Mouse (Mus musculus) forebrain, embryonic 11.5 days (tissue): Measurements from ENCODE around the gene Bcar3. TPM values are rescaled to one million over a fixed set of nuclear protein-coding genes. Genes with fewer than 3 reads are reported as not detected.

ENCODE experiments used
- ATAC-seq: fragments of 200-750 bp; cut with Nextera tagmentation; replicated peaks from 2 replicates; pipeline ENCODE4 v1.8.0; 2017; ENCODE audit warnings: moderate TSS enrichment; ENCODE audit not compliant: low FRiP score
- DNase-seq: peaks from one replicate; pipeline ENCODE4 v3.0.0-alpha.2; 2017; ENCODE audit warnings: low spot score
- H3K27ac ChIP-seq: fragments of 300-500 bp; sonication (generic); 2 replicates; pipeline ENCODE4 v1.5.1; 2014; ENCODE audit warnings: low read depth, low read length
- H3K27me3 ChIP-seq: fragments of 300-500 bp; sonication (generic); 2 replicates; pipeline ENCODE4 v1.6.1; 2014; ENCODE audit warnings: mild to moderate bottlenecking, low read length, mixed read lengths; ENCODE audit not compliant: control insufficient read depth, insufficient read depth
- H3K36me3 ChIP-seq: fragments of 300-500 bp; sonication (generic); 2 replicates; pipeline ENCODE4 v1.6.1; 2014; ENCODE audit warnings: mild to moderate bottlenecking, low read length, moderate library complexity, mixed read lengths; ENCODE audit not compliant: control insufficient read depth, insufficient read depth
- H3K4me1 ChIP-seq: fragments of 300-500 bp; sonication (generic); replicated peaks from 2 replicates; pipeline ENCODE4 v1.6.1; 2014; ENCODE audit warnings: low read length, mixed read lengths; ENCODE audit not compliant: control insufficient read depth, insufficient read depth
- H3K4me2 ChIP-seq: fragments of 300-500 bp; sonication (generic); 2 replicates; pipeline ENCODE4 v1.6.1; 2014; ENCODE audit warnings: low read depth, mild to moderate bottlenecking, low read length, moderate library complexity, mixed read lengths; ENCODE audit not compliant: severe bottlenecking
- H3K4me3 ChIP-seq: fragments of 300-500 bp; sonication (generic); 2 replicates; pipeline ENCODE4 v1.5.1; 2014; ENCODE audit warnings: low read depth, low read length
- H3K9ac ChIP-seq: fragments of 300-500 bp; sonication (generic); 2 replicates; pipeline ENCODE4 v1.6.1; 2014; ENCODE audit warnings: low read length
- H3K9me3 ChIP-seq: fragments of 300-500 bp; sonication (generic); 2 replicates; pipeline ENCODE4 v1.6.1; 2016; ENCODE audit warnings: low read length, mixed read lengths; ENCODE audit not compliant: control insufficient read depth
- WGBS: fragments of 180-500 bp; shearing (Covaris S2); extraction: QIAGEN DNeasy Blood & Tissue Kit; methylation state at CpG from one replicate; pipeline ENCODE4 v1.1.7; 2014; 5-methylcytosine and 5-hydroxymethylcytosine counted together
- polyA plus RNA-seq: library from polyadenylated mRNA; unstranded; fragments of >200 nt; fragmentation: Nextera tagmentation; extraction: Ambion mirVana; gene quantifications from 2 replicates; pipeline ENCODE4 v1.2.1, GENCODE M21; 2014

Gene Bcar3
- polyA plus RNA-seq, 1 experiment from 2014 or later, result 12.5 TPM

DNA sequence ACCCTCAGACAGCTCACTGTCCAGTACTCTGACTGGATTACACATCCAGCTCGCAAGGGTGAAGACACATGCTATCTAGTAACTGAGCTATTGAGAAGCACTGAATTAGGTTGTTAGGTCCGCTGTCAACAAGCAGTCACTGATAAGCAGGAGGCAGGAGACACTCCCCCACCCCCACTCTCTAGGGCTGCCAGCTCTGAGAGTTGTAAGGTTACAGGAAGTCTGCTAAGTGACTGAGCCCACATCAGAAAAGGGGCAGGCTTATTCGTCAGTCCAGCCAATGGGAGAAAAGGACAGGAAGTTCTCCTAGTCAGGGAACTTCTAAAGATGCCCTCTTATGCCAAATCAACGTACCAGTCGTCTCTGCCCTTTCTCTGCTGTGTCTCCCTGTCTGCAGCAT lies 180.1 kb downstream of the Bcar3 start:
- Histone ChIP-seq H3K4me1 (peaks cover 26% of the 10 kb centered on the region), H3K27ac (no peak overlapping the region)

DNA sequence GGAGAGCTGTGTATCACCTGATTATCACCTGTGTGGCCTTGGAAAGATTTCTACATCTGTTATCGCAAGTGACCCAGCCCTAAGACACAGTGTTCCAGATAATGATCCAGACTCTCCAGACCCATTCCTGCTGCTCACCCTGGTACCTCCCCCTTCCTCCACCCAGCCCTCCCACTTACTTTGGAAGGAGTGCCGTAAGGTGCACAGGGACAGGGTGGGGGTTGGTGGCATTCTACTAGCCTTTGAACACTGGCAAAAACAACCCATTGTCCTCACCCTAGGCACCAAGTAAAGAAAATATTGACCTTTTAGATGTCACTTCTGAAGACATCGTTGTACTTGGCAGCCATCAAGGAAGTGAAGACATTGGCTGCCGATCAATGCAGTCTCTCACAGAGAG lies 180.9 kb downstream of the Bcar3 start:
- no peak for DNase-seq
- WGBS, result 85% methylated on average over 4 of the region's 4 CpGs
- Histone ChIP-seq H3K27me3 (no peaks in the 10 kb centered on the region), H3K4me1 (peaks cover 27% of the 10 kb centered on the region), H3K4me2 (no peak overlapping the region), H3K36me3 (no peaks in the 10 kb centered on the region), H3K9me3 (no peaks in the 10 kb centered on the region), H3K27ac (peak overlapping the region; percentile 37; the same call in 1 of the 2 replicates), H3K9ac (no peak overlapping the region), H3K4me3 (no peak overlapping the region)
- no peak for ATAC-seq

More for the DNA sequence above, 180.1 kb downstream of the Bcar3 start:
- Histone ChIP-seq H3K9me3 (no peaks in the 10 kb centered on the region), H3K9ac (no peak overlapping the region), H3K4me3 (no peak overlapping the region), H3K27me3 (no peaks in the 10 kb centered on the region), H3K36me3 (no peaks in the 10 kb centered on the region), H3K4me2 (no peak overlapping the region)
- no peak for DNase-seq
- 56% methylated on average over 5 of the region's 5 CpGs for WGBS
- no peak for ATAC-seq

DNA sequence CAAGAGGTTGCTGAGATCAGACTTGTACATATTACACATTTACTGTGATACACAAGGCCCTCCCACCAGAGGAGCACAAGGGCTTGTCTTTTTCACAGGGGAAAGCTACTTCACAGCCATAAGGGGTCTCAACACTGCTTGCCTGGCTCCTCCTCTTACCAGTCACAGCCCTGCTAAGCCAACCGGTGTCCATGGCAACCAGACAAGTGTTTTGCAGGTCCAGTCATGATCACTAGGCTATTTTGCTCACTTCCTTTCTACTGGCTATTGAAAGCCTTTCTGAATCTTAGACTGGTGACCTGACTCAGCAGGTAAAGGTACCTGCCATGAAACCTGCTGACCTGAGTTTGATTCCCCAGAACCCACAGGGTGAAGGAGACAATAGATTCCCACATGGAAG lies 181.8 kb downstream of the Bcar3 start:
- peak; percentile 77 for DNase-seq
- no peak overlapping the region for H3K4me3 ChIP-seq

DNA sequence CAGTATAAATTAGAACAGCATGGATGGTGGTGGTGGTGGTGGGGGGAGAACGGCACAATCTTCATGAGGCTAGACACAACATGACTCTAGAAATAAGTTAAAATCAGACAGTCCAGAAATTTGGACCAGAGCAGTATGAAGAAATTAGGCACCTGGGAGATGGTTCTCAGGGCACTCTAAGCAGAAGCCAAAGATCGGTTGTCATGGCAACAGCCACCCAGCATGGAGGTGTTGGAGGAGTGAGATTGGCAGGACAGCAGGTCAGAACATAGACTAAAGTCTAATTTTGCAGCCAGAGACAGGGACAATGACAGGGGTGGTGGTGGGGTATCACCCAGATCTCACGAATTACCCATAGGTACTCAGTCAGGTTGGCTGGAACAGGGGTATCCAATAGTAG lies 182.7 kb downstream of the Bcar3 start:
- H3K27me3 ChIP-seq, result no peaks in the 10 kb centered on the region
- peaks cover 31% of the 10 kb centered on the region for H3K4me1 ChIP-seq
- ATAC-seq (peak; percentile 34; the same call in 1 of the 2 replicates), DNase-seq (no peak)
- no peak overlapping the region for H3K4me3 ChIP-seq
- no peak overlapping the region for H3K4me2 ChIP-seq
- 40% methylated on average over 3 of the region's 3 CpGs for WGBS
- no peaks in the 10 kb centered on the region for H3K9me3 ChIP-seq
- H3K9ac ChIP-seq, result no peak overlapping the region
- no peaks in the 10 kb centered on the region for H3K36me3 ChIP-seq
- peak overlapping the region; percentile 37; the same call in 1 of the 2 replicates for H3K27ac ChIP-seq

More for the DNA sequence above, 181.8 kb downstream of the Bcar3 start:
- Histone ChIP-seq H3K36me3 (no peaks in the 10 kb centered on the region), H3K27me3 (no peaks in the 10 kb centered on the region), H3K4me2 (no peak overlapping the region), H3K4me1 (peaks cover 31% of the 10 kb centered on the region), H3K27ac (peak overlapping the region; percentile 37), H3K9ac (no peak overlapping the region), H3K9me3 (no peaks in the 10 kb centered on the region)
- 18% methylated on average over 1 of the region's 1 CpGs for WGBS
- peak; percentile 79 for ATAC-seq

- Histone ChIP-seq H3K27ac (no peak overlapping the region), H3K36me3 (no peaks in the 10 kb centered on the region), H3K9me3 (no peaks in the 10 kb centered on the region), H3K4me2 (no peak overlapping the region), H3K9ac (no peak overlapping the region), H3K4me3 (no peak overlapping the region), H3K27me3 (no peaks in the 10 kb centered on the region), H3K4me1 (peaks cover 36% of the 10 kb centered on the region)
- DNase-seq (no peak), ATAC-seq (no peak)
- 67% methylated on average over 8 of the region's 8 CpGs for WGBS
These were observed 183.6 kb downstream of the Bcar3 start for GRCm38 (mm10) chr3:122477541-122477940.

- Histone ChIP-seq H3K27ac (no peak overlapping the region), H3K4me3 (no peak overlapping the region), H3K9me3 (no peaks in the 10 kb centered on the region), H3K4me2 (no peak overlapping the region), H3K36me3 (no peaks in the 10 kb centered on the region), H3K9ac (no peak overlapping the region), H3K27me3 (no peaks in the 10 kb centered on the region), H3K4me1 (peaks cover 47% of the 10 kb centered on the region)
- WGBS, result 85% methylated on average over 3 of the region's 3 CpGs
- ATAC-seq (no peak), DNase-seq (no peak)
These were observed 184.8 kb downstream of the Bcar3 start for GRCm38 (mm10) chr3:122478735-122479134.

DNA sequence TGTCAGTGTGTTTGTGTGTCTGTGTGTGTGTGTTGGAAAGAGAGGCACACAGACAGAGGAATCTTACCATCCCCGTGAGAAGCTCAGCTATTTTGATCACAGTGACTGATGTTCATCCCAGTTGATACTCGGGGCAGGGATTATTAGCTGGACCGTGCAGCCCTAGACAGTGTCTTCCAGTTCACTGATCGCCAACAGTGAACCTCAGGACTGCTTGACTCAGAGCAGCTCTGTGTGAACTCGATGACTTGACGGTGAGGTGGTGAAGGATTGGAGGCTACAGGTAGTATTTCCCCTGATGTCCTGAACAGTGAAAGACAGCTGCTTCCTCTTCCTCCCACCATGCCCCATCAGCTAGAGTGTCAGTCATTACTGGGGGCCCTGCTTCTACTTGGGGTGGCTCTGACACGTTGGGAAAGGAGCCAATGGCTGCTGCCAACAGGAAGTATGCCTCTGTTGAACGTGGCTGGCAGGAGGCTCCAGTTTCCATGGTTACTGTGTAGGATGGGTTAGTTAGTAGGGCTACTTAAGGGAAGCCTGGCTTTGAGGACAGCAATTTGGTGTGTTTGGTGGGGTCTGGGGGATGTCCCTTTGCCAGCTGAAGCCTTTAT lies 186.2 kb downstream of the Bcar3 start:
- Histone ChIP-seq H3K36me3 (no peaks in the 10 kb centered on the region), H3K4me3 (no peak overlapping the region), H3K27me3 (no peaks in the 10 kb centered on the region), H3K4me2 (peak overlapping the region; percentile 15; the same call in 1 of the 2 replicates), H3K9me3 (no peaks in the 10 kb centered on the region), H3K4me1 (peaks cover 48% of the 10 kb centered on the region), H3K27ac (no peak overlapping the region), H3K9ac (no peak overlapping the region)
- DNase-seq (no peak), ATAC-seq (no peak)
- 45% methylated on average over 8 of the region's 8 CpGs for WGBS

GRCm38 (mm10) chr3:122480986-122481385 lies 187.1 kb downstream of the Bcar3 start:
- Histone ChIP-seq H3K4me2 (no peak overlapping the region), H3K27me3 (no peaks in the 10 kb centered on the region), H3K4me3 (no peak overlapping the region), H3K4me1 (peaks cover 42% of the 10 kb centered on the region), H3K36me3 (no peaks in the 10 kb centered on the region), H3K27ac (no peak overlapping the region), H3K9me3 (no peaks in the 10 kb centered on the region), H3K9ac (no peak overlapping the region)
- ATAC-seq (no peak), DNase-seq (no peak)
- 20% methylated on average over 5 of the region's 5 CpGs for WGBS
